Mouse (Mus musculus) stomach, embryonic 16.5 days (tissue): Measurements from ENCODE around the gene Rpl41. TPM values are rescaled to one million over a fixed set of nuclear protein-coding genes. Genes with fewer than 3 reads are reported as not detected.
A peak's percentile ranks its signal among the peaks of the same experiment; 100 is the strongest.

Experiments
- ATAC-seq: fragments of 200-750 bp; cut with Nextera tagmentation; 2 replicates; pipeline ENCODE4 v1.8.0; 2017; ENCODE audit warnings: moderate number of reproducible peaks, moderate TSS enrichment; ENCODE audit not compliant: insufficient read depth, low FRiP score
- H3K27ac ChIP-seq: fragments of 300-500 bp; sonication (generic); 2 replicates; pipeline ENCODE4 v1.5.1; 2014; ENCODE audit warnings: low read length
- H3K27me3 ChIP-seq: fragments of 300-500 bp; sonication (generic); 2 replicates; pipeline ENCODE4 v1.6.1; 2014; ENCODE audit warnings: low read length, control low read depth, mixed read lengths; ENCODE audit not compliant: control insufficient read depth, insufficient read depth
- H3K36me3 ChIP-seq: fragments of 300-500 bp; sonication (generic); 2 replicates; pipeline ENCODE4 v1.6.1; 2014; ENCODE audit warnings: low read length; ENCODE audit not compliant: control insufficient read depth, insufficient read depth
- H3K4me1 ChIP-seq: fragments of 300-500 bp; sonication (generic); 2 replicates; pipeline ENCODE4 v1.6.1; 2014; ENCODE audit warnings: low read length, control low read depth, mixed read lengths; ENCODE audit not compliant: control insufficient read depth, insufficient read depth
- H3K4me2 ChIP-seq: fragments of 300-500 bp; sonication (generic); 2 replicates; pipeline ENCODE4 v1.6.1; 2014; ENCODE audit warnings: low read depth, low read length, mixed read lengths
- H3K4me3 ChIP-seq: fragments of 300-500 bp; sonication (generic); replicated peaks from 2 replicates; pipeline ENCODE4 v1.5.1; 2014; ENCODE audit warnings: mild to moderate bottlenecking, low read length
- H3K9ac ChIP-seq: fragments of 300-500 bp; sonication (generic); 2 replicates; pipeline ENCODE4 v1.6.1; 2014; ENCODE audit warnings: low read length
- H3K9me3 ChIP-seq: fragments of 300-500 bp; sonication (generic); replicated peaks from 2 replicates; pipeline ENCODE4 v1.6.1; 2016; ENCODE audit warnings: low read length, control low read depth; ENCODE audit not compliant: control insufficient read depth
- WGBS: fragments of 180-500 bp; shearing (Covaris S2); extraction: QIAGEN DNeasy Blood & Tissue Kit; methylation state at CpG from one replicate; pipeline ENCODE4 v1.1.7; 2014; 5-methylcytosine and 5-hydroxymethylcytosine counted together
- microRNA-seq: library from miRNA; unstranded; fragments of <30 nt; microRNA quantifications from one replicate; pipeline ENCODE4, GENCODE M21; 2016
- polyA plus RNA-seq: library from polyadenylated mRNA; unstranded; fragments of >200 nt; fragmentation: Nextera tagmentation; extraction: Ambion mirVana; gene quantifications from 2 replicates; pipeline ENCODE4 v1.2.1, GENCODE M21; 2015

The Rpl41 gene
- polyA plus RNA-seq, 1 experiment from 2014 or later, result 3,890 TPM

DNA sequence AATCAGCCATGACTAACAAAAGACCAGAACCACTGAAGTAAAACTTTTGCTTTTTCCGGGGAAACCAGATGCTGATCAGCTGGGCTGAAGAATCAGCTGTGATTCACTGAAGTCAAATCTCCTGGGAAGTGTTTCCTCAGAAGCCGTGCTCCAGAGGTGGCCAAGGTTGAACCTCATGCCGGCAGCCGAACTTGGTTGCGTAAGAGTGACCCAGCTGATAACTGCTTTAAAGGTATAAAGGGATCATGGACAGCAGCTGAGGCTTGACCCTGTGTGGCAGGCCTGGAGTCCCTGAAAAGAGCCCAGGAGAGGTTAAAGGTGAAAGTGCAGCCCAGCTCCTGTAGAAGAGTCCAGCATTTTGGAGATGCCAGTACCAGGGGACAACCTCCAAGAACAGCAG is 46.8 kb downstream of the Rpl41 start:
- Histone ChIP-seq H3K4me1 (peaks cover 15% of the 10 kb centered on the region), H3K36me3 (no peaks in the 10 kb centered on the region), H3K4me2 (no peak overlapping the region), H3K27me3 (no peaks in the 10 kb centered on the region), H3K4me3 (no peak overlapping the region), H3K9me3 (no peaks in the 10 kb centered on the region), H3K27ac (peak overlapping the region; percentile 34; the same call in 1 of the 2 replicates), H3K9ac (0 out of 2 replicates have a peak overlapping the region, but pooled peaks have one; percentile 5)
- WGBS, result 58% methylated on average over 5 of the region's 5 CpGs
- no peak for ATAC-seq

DNA sequence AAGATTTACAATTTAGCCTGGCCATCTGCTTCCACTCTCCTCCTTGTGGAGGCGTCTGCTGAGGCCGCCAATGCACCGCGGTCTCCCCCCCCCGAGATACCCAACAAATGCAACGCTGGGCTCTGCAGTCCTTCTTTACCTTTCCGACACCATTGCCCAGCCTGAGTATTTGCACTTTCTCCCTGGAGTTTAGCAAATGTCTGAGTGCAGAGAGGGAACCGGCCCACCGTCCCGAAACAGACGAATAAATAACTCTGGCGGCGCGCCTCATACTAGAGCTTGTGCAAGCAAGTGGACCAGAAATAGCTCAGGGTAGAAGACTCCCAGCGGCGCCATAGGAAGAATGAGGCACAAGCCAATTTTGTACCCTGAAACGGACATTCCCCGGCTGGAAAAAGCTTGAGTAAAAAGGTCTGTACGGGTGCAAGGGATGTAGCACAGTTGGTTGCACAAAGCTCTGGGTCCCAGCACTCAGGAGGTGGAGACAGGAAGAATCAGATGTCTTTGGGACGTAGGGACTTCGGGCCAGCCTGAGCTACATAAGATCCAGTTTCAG is 49.9 kb downstream of the Rpl41 start:
- H3K4me3 ChIP-seq, result peak overlapping the region; percentile 57
- peak overlapping the region; percentile 84 for H3K4me2 ChIP-seq
- no peaks in the 10 kb centered on the region for H3K36me3 ChIP-seq
- peak; percentile 9; the same call in 1 of the 2 replicates for ATAC-seq
- no peaks in the 10 kb centered on the region for H3K27me3 ChIP-seq
- peak overlapping the region; percentile 93 for H3K27ac ChIP-seq
- H3K4me1 ChIP-seq, result peaks cover 18% of the 10 kb centered on the region
- WGBS, result under 1% methylated on average over 21 of the region's 21 CpGs
- H3K9me3 ChIP-seq, result no peaks in the 10 kb centered on the region
- peak overlapping the region; percentile 74 for H3K9ac ChIP-seq

DNA sequence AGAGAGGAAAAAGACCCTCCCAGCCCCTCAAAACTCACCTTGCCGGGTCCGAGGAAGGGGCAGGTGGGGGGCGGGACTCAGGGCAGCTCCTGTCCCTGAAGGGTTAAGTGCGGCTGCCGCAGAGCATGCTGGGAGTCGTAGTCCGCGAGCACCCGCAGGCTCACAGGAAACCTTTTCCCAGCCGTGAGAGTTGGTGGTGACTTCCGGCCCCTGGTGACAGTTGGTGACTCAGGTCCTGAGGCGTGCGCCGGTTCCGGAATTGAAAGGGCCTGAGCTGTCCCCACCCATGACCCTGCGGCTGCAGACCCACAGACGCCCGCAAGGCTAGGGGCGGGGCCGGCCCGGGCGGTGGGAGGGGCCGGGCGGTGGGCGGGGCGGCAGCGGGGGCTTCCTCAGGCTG is 50.5 kb downstream of the Rpl41 start, which contains the start of gene Myl6b:
Myl6b (minus strand) TSS at position 96 of the 400 bp plus-strand sequence.
- peak; percentile 91 for ATAC-seq
- H3K9ac ChIP-seq, result peak within 1 kb of the TSS; percentile 74
- WGBS, result under 1% methylated on average over 27 of the region's 27 CpGs
- peak within 1 kb of the TSS; percentile 84 for H3K4me2 ChIP-seq
- peak within 1 kb of the TSS; percentile 57 for H3K4me3 ChIP-seq
- peak within 1 kb of the TSS; percentile 93 for H3K27ac ChIP-seq
- H3K9me3 ChIP-seq, result no peaks in the 10 kb centered on the region
- no peaks in the 10 kb centered on the region for H3K27me3 ChIP-seq
- H3K4me1 ChIP-seq, result peaks cover 18% of the 10 kb centered on the region
- H3K36me3 ChIP-seq, result no peaks in the 10 kb centered on the region

Small RNA genes within 50 kb of the gene (microRNA-seq; reads per million reads assigned to microRNA genes)
- gene Gm47275 (0.50 reads per million), gene Mir6916 (not detected), gene Mir6917 (1.3 reads per million)

Other genes starting within 250 kb of the Rpl41 start
- gene Pan2, start 246.0 kb downstream of the Rpl41 start, polyA plus RNA-seq, result 29.0 and 30.4 TPM in 2 replicates
- gene Cnpy2, start 226.8 kb downstream of the Rpl41 start, polyA plus RNA-seq, result 310 and 315 TPM in 2 replicates
- gene Cs, start 211.6 kb downstream of the Rpl41 start, polyA plus RNA-seq, result 221 and 230 TPM in 2 replicates
- 3.4 and 3.5 TPM in 2 replicates for gene Coq10a, start 180.3 kb downstream of the Rpl41 start, polyA plus RNA-seq
- 8.4 and 10.0 TPM in 2 replicates for gene Ankrd52, start 172.2 kb downstream of the Rpl41 start, polyA plus RNA-seq
- gene Slc39a5, start 148.1 kb downstream of the Rpl41 start, polyA plus RNA-seq, result 28.7 and 32.9 TPM in 2 replicates
- 72.0 and 75.5 TPM in 2 replicates for gene Nabp2, start 137.8 kb downstream of the Rpl41 start, polyA plus RNA-seq
- 37.0 and 38.5 TPM in 2 replicates for gene Rnf41, start 137.6 kb downstream of the Rpl41 start, polyA plus RNA-seq
- gene Smarcc2, start 90.1 kb downstream of the Rpl41 start, polyA plus RNA-seq, result 59.5 and 62.4 TPM in 2 replicates
- 2,126 and 2,216 TPM in 2 replicates for gene Myl6, start 55.2 kb downstream of the Rpl41 start, polyA plus RNA-seq
- 2.7 and 3.9 TPM in 2 replicates for gene Myl6b, start 50.6 kb downstream of the Rpl41 start, polyA plus RNA-seq
- 32.9 TPM in 2 replicates for gene Esyt1, start 23.4 kb downstream of the Rpl41 start, polyA plus RNA-seq
- 10.7 and 10.8 TPM in 2 replicates for gene Zc3h10, start 1.5 kb downstream of the Rpl41 start, polyA plus RNA-seq
- gene Pa2g4, start 16.7 kb upstream of the Rpl41 start, polyA plus RNA-seq, result 198 and 206 TPM in 2 replicates
- gene Erbb3, start 40.3 kb upstream of the Rpl41 start, polyA plus RNA-seq, result 32.0 and 38.0 TPM in 2 replicates
- 553 and 704 TPM in 2 replicates for gene Rps26, start 77.4 kb upstream of the Rpl41 start, polyA plus RNA-seq
- 2.1 and 2.5 TPM in 2 replicates for gene Ikzf4, start 96.7 kb upstream of the Rpl41 start, polyA plus RNA-seq
- gene Suox, start 124.8 kb upstream of the Rpl41 start, polyA plus RNA-seq, result 17.7 and 24.4 TPM in 2 replicates
- 85.1 and 87.8 TPM in 2 replicates for gene Rab5b, start 147.0 kb upstream of the Rpl41 start, polyA plus RNA-seq
- gene Pmel, start 154.9 kb upstream of the Rpl41 start, polyA plus RNA-seq, result 1.6 and 3.0 TPM in 2 replicates
- gene Cdk2, start 155.7 kb upstream of the Rpl41 start, polyA plus RNA-seq, result 76.7 and 81.2 TPM in 2 replicates
- gene Dgka, start 195.6 kb upstream of the Rpl41 start, polyA plus RNA-seq, result 28.2 and 36.1 TPM in 2 replicates
- gene Pym1, start 198.6 kb upstream of the Rpl41 start, polyA plus RNA-seq, result 35.0 and 36.2 TPM in 2 replicates
- gene Mmp19, start 241.6 kb upstream of the Rpl41 start, polyA plus RNA-seq, result 2.2 and 3.5 TPM in 2 replicates